Mouse (Mus musculus) heart, adult 2 months (tissue): Measurements from ENCODE around the gene Luc7l3.

Experiments used
- CTCF ChIP-seq: fragments of 200-600 bp; IDR thresholded peaks from 2 replicates; pipeline ENCODE4 v1.8.1; 2022; ENCODE audit warnings: antibody characterized with exemption, mild to moderate bottlenecking, moderate library complexity
- EP300 ChIP-seq: fragments of 200-500 bp; IDR thresholded peaks from 2 replicates; pipeline ENCODE4 v1.6.1; 2011; ENCODE audit warnings: low read depth, low read length, control low read depth; ENCODE audit not compliant: insufficient read depth
- POLR2A ChIP-seq: fragments of 200-500 bp; IDR thresholded peaks from 2 replicates; pipeline ENCODE4 v1.6.1; 2011; ENCODE audit warnings: mild to moderate bottlenecking, low read depth, low read length, control low read depth; ENCODE audit not compliant: insufficient read depth

- no peak for TF ChIP-seq CTCF
- TF ChIP-seq EP300 = no peak
- TF ChIP-seq POLR2A = no peak
These were observed 83.0 kb downstream of the Luc7l3 start for GRCm38 (mm10) chr11:94238786-94239185.
